Mouse (Mus musculus) MEL (cell line): ENCODE data around the gene Pmpca.

Experiments used
- CTCF ChIP-seq, 3 experiments: IDR thresholded peaks in 2 of 3; conservative IDR thresholded peaks in 1 of 3; 2 replicates each; pipeline ENCODE4 v1.5.1; 2011 to 2012; ENCODE audit warnings: low read length in 3 of 3, low read depth in 2 of 3, mild to moderate bottlenecking in 2 of 3, improper control_type of control experiment in 1 of 3, inconsistent platforms in 1 of 3, mixed read lengths in 1 of 3, moderate library complexity in 1 of 3; ENCODE audit not compliant: control insufficient read depth in 1 of 3, insufficient read depth in 1 of 3, poor library complexity in 1 of 3, severe bottlenecking in 1 of 3
- ELF1 ChIP-seq: IDR thresholded peaks from 2 replicates; pipeline ENCODE4 v1.6.1; 2014; ENCODE audit warnings: low read depth, mild to moderate bottlenecking, inconsistent platforms, low read length, improper control_type of control experiment, moderate library complexity
- EP300 ChIP-seq, 2 experiments: IDR thresholded peaks; 2 replicates each; pipeline ENCODE4 v1.6.1; 2011; ENCODE audit warnings: improper control_type of control experiment in 2 of 2, low read length in 2 of 2, low read depth in 1 of 2, mild to moderate bottlenecking in 1 of 2
- ETS1 ChIP-seq: IDR thresholded peaks from 2 replicates; pipeline ENCODE4 v1.6.1; 2012; ENCODE audit warnings: low read depth, mild to moderate bottlenecking, inconsistent platforms, low read length, improper control_type of control experiment, moderate library complexity
- MAFK ChIP-seq: IDR thresholded peaks from 2 replicates; pipeline ENCODE4 v1.6.1; 2011; ENCODE audit warnings: low read depth, mild to moderate bottlenecking, low read length, improper control_type of control experiment, borderline replicate concordance
- SIN3A ChIP-seq: IDR thresholded peaks from 2 replicates; pipeline ENCODE4 v1.6.1; 2012; ENCODE audit warnings: low read length, improper control_type of control experiment, inconsistent platforms
- SMC3 ChIP-seq: IDR thresholded peaks from 2 replicates; pipeline ENCODE4 v1.6.1; 2011; ENCODE audit warnings: low read depth, low read length, improper control_type of control experiment
- TAL1 ChIP-seq: IDR thresholded peaks from 2 replicates; pipeline ENCODE4 v1.6.1; 2012; ENCODE audit warnings: mild to moderate bottlenecking, inconsistent platforms, low read length, moderate library complexity, mixed read lengths
- TCF12 ChIP-seq: IDR thresholded peaks from 2 replicates; pipeline ENCODE4 v1.6.1; 2014; ENCODE audit warnings: low read depth, mild to moderate bottlenecking, inconsistent platforms, low read length, improper control_type of control experiment, moderate library complexity
- UBTF ChIP-seq: IDR thresholded peaks from 2 replicates; pipeline ENCODE4 v1.6.1; 2012; ENCODE audit warnings: low read depth, mild to moderate bottlenecking, inconsistent platforms, low read length, improper control_type of control experiment, moderate library complexity, borderline replicate concordance; ENCODE audit not compliant: insufficient read depth

GRCm38 (mm10) chr2:26439671-26440070 is 50.5 kb downstream of the Pmpca start:
- no peak for TF ChIP-seq MAFK
- no peak for TF ChIP-seq SIN3A
- no peak for TF ChIP-seq ELF1
- no peak for TF ChIP-seq CTCF (IDR thresholded peaks at IDR 0.05 in 2 of 3, conservative IDR thresholded peaks at IDR 0.05 in 1 of 3; ENCODE audit: control insufficient read depth in 1 of 3, insufficient read depth in 1 of 3, low read depth in 2 of 3, low read length in 3 of 3, poor library complexity in 1 of 3, severe bottlenecking in 1 of 3)
- TF ChIP-seq SMC3: no peak
- TF ChIP-seq UBTF: no peak
- no peak for TF ChIP-seq TAL1
- TF ChIP-seq TCF12: no peak
- no peak for TF ChIP-seq ETS1
- TF ChIP-seq EP300 (IDR thresholded peaks at IDR 0.05; ENCODE audit: low read depth in 1 of 2, low read length in 2 of 2): no peak
